Mouse (Mus musculus): ENCODE data around the gene Gm13420. TPM values are rescaled to one million over a fixed set of nuclear protein-coding genes. Genes with fewer than 3 reads are reported as not detected.
"Not testable (repeated sequence)": the region's sequence is repeated elsewhere in the genome, so short reads cannot be mapped to it uniquely, and the experiment has no call there.

Gene Gm13420
- total RNA-seq, 2 experiments from 2014 or later: 2.3 TPM

DNA sequence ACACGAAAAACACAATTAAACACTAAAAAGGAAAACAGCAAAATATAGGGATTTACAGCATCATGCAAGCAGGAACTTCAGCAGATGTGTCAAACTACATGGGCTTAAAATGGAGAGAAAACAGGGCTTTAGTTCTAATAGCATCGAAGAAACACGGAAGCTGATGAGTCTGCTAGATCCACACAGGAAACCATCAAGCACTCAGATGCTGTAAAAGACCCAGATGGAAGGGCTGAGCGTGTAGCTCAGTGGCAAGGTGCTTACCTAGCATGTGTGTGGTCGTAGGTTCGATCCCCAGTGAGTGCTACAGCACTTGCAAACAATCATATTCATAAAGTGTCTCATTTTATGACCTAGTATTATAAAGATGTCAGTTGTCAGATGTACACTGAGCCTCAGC is 10.3 kb downstream of the Gm13420 start:
- no peak for DNase-seq (ENCODE audit: low spot score in 2 of 2)
- intact Hi-C loops (cut with DNase I): no loop called here

DNA sequence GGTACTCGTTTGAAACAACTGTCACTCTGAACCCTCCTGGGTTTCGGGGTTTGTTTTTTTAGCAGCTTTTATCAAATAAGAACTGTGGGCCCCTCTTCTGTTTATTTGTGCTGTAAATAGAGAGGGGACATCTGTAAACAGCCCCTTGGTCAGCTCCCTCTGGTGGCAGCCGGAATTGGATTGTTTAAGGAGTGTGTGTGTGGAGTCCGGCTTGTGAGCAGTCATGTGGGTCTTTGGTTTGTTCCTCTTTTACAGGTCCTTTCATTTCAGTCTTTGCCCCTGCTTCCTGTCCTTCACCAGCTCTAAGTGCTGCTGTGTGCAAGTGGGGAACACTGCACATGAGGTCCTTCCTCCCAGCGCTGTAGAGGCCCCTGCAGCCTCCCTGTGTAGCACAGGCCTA is 12.1 kb downstream of the Gm13420 start:
- intact Hi-C loops (cut with DNase I): no loop called here
- DNase-seq (ENCODE audit: low spot score in 2 of 2): peak; percentile 45 to 55

DNA sequence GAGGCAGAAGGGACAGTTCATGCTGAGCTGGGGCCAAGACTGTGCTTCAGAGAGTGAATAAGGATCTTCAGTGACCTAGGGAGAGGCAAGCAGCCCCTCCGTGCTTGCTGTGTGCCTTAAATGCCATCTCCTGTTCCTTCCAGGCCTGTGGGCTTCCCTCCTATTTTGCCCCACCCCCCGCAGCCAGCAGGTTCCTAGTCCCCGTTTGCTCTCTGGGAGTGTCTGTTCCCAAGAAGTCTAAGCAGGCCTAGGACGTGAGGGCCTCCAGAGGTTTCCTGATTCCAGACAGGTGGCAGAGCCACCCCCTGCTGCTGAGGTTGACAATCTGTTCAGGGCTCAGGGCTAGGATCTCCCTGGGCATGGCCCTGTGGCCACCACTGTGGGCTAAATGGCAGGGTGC is 12.7 kb downstream of the Gm13420 start:
- DNase-seq (ENCODE audit: low spot score in 2 of 2): no peak
- intact Hi-C loops (cut with DNase I): no loop called here

DNA sequence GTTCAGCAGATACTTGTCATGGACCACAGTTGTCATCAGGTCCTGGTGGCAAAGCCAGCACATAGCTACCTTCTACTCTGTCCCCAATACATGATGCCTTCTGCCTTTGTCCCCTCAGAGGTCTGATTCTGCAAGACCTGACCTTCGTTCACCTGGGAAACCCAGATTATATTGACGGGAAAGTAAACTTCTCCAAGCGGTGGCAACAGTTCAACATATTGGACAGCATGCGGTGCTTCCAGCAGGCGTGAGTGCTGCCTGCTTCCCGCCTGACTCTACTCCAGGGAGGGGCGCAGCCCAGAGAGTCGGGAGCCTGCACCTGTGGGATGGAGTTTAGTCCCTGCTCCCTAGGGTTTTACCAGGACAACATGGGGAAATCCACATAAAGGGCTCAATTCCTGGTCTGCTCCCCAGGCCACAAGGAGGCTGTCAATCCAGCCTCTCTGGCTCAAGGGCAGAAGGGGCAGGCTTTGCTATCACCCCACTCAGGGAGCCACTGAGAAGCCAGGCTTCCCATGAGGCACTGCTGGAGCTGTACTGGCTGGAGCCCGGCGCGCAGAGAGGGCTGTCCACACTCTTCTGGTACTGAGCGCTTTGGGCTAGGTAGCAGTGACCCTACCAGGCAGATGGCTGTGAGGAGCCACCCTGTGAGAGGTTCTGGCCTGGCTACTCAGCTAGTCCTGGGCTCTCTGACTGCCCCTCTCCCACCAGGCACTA is 14.1 kb downstream of the Gm13420 start:
- no peak for DNase-seq (ENCODE audit: low spot score in 2 of 2)
- intact Hi-C loops (cut with DNase I): no loop called here

DNA sequence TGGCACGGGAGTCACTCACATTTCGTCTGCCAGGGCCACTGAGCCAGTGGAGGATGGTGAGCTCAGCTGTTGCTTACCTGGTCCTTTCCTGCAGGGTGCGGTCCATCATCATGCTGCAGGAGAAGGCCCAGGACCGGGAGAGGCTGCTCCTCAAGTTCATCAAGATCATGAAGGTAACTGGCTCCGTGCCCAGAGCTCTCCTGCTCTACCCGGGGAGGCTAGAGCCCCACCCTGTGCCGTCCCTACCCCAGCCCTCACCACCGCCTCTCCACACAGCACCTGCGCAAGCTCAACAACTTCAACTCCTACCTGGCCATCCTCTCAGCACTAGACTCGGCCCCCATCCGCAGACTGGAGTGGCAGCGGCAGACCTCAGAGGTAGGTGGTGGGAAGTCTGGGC is 15.8 kb downstream of the Gm13420 start:
- intact Hi-C loops (cut with DNase I): no loop called here
- no peak for DNase-seq (ENCODE audit: low spot score in 2 of 2)

DNA sequence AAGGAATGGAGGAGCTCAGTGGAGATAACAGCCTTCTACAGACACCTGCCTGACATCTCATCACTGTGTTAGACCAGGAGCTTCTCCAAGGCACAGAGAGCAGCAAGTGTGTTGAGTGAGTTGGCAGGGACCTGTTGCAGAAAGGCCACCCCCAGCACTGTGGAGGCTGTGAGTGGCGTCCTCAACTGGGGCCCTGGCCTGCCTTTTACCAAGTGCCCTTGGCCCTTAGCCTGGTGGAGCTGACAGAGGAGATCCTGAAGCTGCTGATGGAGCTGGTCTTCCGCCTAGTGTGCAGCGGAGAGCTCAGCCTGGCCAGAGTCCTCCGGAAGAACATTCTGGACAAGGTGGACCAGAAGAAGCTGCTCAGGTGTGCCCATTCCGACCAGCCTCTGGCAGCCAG is 18.1 kb downstream of the Gm13420 start:
- no peak for DNase-seq (ENCODE audit: low spot score in 2 of 2)
- intact Hi-C loops (cut with DNase I): no loop called here

DNA sequence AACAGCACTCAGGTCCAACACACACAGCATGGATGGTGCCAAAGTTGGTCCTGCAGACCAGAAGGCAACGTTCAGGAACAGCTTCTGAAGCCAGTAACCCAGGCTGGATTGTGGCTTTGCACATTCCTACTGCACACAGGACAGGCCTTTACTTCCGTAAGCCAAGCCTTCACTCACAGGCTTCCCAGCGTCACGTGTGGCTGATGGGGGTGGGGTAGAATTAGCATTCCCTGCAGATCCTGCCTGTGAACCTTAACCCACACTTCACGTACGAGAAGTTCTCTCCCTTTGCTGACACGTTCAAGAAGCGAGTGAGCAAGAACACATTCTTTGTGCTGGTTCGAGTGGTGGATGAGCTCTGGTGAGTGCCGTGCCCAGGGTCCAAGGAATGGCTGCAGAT is 18.9 kb downstream of the Gm13420 start:
- no peak for DNase-seq (ENCODE audit: low spot score in 2 of 2)
- intact Hi-C loops (cut with DNase I): no loop called here

DNA sequence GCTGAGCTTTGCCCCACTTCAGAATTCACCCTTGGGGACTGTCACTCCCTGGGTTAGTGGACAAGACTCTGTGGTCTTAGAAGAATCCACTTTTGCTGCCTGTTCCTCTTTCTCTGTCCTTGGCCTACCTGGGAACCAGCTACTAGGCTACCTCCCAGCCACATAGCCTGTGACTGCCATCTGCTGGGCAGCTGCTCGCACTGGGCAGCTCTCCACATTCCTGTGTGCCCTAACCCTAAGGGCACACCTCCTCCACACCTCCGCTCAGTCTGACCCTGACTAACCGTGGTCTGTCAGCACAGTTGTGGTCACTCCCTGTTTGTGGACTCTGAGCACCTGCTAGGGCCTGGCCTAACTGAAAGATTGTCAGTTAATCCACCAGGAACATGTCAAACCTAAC is 19.9 kb downstream of the Gm13420 start:
- DNase-seq (ENCODE audit: low spot score in 2 of 2): peak in 1 of 2 experiments; percentile 26
- intact Hi-C loops (cut with DNase I): no loop called here

DNA sequence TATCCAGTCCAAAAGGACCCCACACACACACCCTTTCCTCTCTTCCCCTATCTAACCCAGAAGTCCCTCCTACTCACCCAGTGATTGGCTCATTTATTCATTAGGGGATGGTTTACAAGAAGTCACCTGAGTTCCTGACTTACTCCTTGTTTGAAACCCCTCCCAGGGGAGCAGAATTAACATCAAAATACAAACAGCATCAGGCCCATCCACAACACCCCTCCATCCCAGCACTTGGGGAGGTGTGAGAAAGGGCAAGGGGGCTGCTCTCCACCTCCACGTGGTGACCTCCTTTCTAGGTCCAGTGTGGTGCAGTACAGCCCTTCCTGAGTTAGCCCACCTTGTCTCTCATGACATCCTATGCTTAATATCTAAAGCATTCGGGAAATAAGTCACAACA is 22.0 kb downstream of the Gm13420 start:
- no peak for DNase-seq (ENCODE audit: low spot score in 2 of 2)
- intact Hi-C loops (cut with DNase I): no loop called here

DNA sequence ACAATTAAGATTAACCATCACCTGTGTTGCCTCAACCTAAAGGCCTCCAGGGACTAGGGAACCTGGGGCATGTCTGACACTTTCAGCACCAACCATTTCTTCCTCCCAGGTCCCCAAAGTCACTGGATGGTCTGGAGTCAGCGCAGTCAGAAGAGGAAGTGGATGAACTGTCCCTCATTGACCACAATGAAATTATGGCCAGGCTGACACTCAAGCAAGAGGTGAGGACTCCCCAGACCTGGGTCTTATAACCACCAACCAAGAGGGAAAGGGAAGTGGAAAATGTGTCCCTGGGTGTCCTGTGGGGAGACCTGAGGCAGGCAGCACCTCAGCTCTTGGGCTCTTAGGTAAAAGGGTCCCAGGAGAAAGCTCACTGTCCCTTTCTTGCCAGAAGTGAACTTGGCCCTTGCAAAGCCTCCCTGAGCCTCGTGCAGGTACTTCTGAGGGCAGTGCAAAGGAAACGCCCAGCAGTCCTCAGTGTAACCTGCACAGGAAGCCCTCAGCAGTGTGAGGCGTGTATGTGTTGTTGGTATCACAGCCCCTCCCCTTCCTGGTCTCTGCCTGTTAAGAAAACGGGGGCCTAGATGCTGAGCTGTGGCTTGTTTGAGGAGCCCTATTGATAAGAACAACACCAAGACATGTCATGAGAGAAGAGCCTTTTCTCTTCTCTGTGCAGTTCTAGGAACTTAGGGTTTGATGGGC is 26.7 kb downstream of the Gm13420 start:
- DNase-seq (ENCODE audit: low spot score in 2 of 2): no peak
- intact Hi-C loops (cut with DNase I): no loop called here

DNA sequence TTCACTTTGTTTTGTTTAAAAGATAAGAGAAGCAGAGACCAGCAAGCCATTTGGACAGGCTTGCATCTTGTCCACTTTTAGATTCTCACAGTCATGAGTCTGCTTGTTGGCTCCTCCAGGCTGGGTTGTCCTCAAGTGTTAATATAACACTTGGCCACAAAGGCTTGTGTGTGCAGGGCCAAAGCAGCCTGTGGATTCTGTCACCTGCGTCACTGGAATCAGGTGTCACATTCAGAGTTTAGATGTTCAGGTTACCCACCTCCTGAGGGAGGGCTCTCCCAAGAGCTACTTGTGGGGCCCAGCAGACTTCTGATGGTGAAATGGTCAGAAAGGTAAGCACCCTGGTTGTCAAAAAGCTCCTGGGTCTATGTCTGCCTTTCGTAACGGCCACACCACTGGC is 28.4 kb downstream of the Gm13420 start:
- intact Hi-C loops (cut with DNase I): no loop called here
- DNase-seq (ENCODE audit: low spot score in 2 of 2): no peak

DNA sequence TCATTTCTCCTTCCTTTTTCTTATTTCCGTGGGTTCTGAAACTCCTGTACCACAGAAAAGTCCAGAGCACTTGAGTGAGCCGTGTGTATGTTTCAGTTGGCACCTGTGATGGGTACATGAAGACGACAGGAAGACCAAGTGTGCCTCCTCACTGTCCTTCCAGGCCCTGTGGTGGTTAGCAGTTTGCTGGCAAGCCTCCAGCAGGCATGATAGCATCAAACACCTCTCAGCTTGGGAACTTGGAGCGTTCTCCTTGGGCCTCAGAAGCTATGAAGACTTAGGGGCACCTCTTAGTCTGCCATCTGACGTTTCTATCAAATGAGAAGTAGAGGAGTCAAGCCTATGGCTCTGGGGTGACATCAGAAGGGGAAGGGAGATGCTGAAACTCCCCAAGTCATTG is 32.9 kb downstream of the Gm13420 start:
- intact Hi-C loops (cut with DNase I): no loop called here
- no peak for DNase-seq (ENCODE audit: low spot score in 2 of 2)

DNA sequence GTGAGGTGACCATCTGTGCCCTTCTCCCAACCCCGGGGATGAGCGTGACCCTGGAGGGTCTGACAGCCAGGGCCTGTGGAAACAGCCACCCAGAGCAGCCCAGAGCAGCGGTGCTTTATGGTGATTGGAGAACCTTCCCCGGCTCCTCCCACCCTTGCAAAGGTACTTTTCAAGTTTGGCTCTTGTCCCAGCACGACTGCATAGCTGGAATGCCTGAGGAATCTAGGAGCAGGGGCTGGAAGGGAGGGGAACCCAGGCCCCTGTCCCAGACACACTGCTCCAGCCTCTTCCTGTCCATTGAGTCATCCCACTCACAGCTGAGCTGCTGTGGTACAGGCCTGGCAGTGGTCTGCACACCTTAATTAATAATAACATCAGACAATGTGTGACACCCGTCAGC is 34.8 kb downstream of the Gm13420 start:
- intact Hi-C loops (cut with DNase I): no loop called here
- DNase-seq (ENCODE audit: low spot score in 2 of 2): peak; percentile 32 to 61

DNA sequence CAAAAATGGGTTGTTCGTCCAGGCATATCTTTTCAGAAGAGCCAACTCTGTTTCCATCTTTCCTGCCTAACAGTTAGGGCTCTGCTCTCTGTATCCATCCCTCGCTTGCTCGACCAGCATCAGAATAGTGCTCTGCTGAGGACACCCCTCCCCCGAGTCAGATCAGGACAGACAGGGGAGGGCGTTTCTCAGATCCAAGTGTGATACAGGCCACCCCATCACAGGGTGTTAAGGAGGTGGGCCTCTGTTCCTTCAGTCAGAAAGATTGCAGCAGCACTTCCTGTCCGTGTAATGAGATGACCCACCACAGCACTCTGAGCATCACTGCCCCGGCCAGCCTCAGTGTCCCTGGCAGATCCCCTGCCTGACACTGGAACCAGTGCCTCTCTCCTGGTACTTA is 35.3 kb downstream of the Gm13420 start:
- no peak for DNase-seq (ENCODE audit: low spot score in 2 of 2)
- intact Hi-C loops (cut with DNase I): no loop called here

DNA sequence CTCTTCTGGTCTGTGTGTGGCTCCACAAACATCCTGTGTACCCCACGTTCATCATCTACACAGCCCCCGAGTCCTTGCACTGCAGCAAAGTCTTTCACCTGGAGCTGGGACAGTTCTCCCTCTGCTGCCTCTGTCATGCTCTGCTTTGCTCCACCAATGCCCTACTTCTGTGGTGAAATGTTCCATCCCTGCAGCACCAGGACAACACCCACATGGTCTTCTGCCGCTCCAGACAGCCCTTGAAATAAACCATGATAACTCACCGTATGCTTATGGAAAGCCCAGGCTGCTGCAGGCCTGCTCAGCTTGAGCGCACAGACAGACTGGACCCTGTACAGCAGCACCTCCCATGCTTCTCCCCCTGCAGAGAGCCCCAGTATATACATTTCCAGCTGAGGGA is 37.4 kb downstream of the Gm13420 start:
- peak; percentile 34 to 53 for DNase-seq (ENCODE audit: low spot score in 2 of 2)

DNA sequence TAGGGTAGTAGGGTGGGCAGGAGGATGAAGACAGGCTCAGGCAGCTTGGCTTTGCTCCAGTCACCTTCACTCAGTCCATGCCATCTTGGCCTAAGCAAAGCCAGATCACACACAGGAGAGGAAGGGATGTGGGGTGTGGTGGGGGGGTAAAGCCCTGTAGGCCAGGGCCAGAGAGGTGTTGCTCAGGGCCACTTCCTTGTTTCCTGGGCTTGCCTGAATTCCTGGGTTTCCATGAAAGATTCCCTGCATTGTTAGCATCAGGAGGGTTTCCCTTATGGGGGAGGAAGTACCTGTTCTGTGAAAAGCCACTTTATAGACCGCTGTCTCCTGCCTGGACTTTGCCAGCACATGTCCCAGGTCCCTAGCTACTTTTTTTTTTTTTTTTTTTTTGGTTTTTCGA is 38.0 kb downstream of the Gm13420 start:
- intact Hi-C loops (cut with DNase I): no loop called here
- DNase-seq (ENCODE audit: low spot score in 2 of 2): no peak

More for the DNA sequence above, 37.4 kb downstream of the Gm13420 start:
- intact Hi-C loops (cut with DNase I): no loop called here

DNA sequence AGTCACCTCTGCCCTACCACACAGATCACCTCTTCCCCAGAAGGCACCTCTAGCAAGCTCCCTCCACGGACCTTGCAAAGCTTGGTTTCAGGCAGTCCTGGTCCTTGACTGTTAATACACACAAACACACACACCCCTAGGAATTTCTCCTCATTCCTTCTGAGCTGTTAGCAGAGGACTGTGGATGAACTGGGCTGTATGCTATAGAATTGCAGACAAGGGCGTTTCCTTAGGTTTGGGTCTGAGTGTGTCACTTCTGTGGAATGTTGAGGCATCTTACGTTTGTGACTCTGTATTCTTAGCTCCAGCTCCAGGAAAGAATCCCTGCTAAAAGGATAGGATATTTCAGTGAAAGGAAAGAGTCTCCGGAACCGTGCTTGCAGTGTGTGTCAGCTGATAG is 39.6 kb downstream of the Gm13420 start:
- intact Hi-C loops (cut with DNase I): no loop called here
- DNase-seq (ENCODE audit: low spot score in 2 of 2): no peak

DNA sequence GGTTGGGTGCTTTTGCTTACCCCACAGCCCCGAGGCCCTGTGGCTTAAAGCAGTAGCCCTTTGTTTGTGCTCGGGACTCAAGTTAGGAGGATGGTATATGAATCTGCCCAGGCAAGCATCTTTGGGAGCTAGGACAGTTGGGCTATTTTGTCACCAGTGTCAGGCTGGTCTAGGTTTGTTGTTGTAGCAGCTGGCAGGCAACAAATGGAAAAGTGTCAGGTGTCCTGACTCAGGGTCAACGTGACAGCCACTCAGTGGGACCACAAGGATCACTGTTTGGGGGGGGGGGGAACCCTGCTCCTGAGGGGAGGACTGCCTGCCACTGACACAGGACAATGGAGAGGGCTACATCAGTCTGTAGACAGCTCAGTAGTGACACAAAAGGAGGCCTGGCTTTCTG is 40.4 kb downstream of the Gm13420 start:
- intact Hi-C loops (cut with DNase I): no loop called here
- DNase-seq (ENCODE audit: low spot score in 2 of 2): no peak

DNA sequence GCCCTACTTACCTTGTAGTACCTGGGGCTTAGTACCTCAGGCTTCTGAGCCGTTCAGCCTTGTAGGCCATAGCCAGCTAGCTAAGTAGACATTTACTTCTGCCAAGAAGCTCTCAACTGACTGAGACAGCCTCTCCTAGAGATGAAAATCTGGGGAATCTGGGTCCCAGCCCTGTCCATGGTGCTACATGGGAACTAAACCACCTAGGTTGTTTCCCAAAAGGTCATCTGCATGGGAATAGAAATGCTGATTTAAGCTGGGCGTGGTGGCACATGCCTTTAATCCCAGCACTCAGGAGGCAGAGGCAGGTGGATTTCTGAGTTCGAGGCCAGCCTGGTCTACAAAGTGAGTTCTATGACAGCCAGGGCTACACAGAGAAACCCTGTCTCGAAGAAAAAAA is 43.3 kb downstream of the Gm13420 start:
- intact Hi-C loops (cut with DNase I); DNase-seq (ENCODE audit: low spot score in 2 of 2): not testable (repeated sequence)

DNA sequence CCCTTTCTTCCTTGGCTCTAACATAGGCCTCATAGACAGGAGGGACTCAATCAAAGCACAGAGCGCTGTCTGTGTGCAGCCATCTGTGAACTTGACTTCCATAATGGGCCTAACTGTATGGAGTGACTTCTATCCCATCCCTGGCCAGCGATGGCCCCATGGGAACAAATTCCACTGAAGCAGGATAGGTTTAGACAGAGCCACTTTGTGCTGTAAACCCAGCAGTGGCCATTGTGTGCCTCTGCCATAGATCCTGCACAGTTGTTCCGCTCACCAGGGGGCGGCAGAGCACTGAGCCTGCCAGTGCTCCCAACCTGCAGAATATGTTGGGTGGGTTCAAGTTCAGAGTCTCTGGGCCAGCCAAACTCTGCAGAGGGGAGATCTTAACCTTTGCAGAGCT is 43.8 kb downstream of the Gm13420 start:
- DNase-seq (ENCODE audit: low spot score in 2 of 2): peak; percentile 48 to 52
- intact Hi-C loops (cut with DNase I): no loop called here

Data from left cerebral cortex, postnatal 14 days (tissue).